Mouse (Mus musculus) brain, adult 2 months (tissue): ENCODE measurements around the gene Mrpl36.

Experiments used
- DNase-seq: peaks from one replicate; pipeline ENCODE4 v3.0.0; 2011; ENCODE audit warnings: low read depth, low spot score

The Mrpl36 gene

GRCm38 (mm10) chr13:73327827-73328698 lies at the start of gene Mrpl36, which contains the start of gene Ndufs6:
Gene Mrpl36, plus strand, starts transcription at chr13:73328513.
Gene Ndufs6, minus strand, starts transcription at chr13:73328542.
- peak; percentile 97 for DNase-seq

DNA sequence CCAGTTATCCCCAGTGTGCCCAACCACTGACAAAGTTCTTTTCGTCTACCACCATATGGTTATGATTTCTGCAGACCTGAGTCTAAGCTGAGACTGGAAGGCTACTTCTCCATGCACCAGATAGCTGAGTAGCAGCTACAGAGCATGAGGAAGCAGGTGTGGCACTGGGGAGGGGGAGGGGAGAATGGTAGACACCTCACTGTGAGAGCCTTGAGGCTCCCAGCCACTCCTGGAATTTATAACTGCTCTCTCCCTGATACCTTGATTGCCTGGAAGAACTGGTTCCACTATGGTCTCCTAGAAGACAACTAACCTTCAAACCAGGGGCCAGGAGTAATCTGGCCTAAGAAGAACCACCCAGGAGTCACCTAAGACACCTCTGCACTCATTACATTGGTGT lies 49.1 kb upstream of the Mrpl36 start:
- no peak for DNase-seq

- DNase-seq, result no peak
Observed at GRCm38 (mm10) chr13:73282407-73282806, 45.9 kb upstream of the Mrpl36 start.

DNA sequence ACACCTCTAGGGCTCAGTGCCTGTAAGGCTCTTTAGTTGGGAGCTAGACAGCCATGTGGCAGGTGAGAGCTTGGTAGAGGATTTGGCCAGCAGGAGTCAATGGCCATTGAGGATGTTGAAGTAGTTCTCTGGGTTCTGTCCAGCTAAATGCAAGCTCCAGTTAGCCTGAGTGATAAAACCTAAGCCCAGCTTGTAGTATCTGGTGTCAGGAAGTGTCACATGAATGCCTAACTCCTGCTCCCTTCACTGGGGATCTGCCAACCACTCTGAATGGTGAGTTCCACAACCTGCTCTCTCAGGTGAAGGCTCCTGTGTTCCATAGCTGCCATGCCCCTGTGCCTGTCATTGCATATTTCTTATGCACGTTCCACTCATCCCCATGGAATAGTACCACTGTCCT lies 44.8 kb upstream of the Mrpl36 start:
- no peak for DNase-seq

DNA sequence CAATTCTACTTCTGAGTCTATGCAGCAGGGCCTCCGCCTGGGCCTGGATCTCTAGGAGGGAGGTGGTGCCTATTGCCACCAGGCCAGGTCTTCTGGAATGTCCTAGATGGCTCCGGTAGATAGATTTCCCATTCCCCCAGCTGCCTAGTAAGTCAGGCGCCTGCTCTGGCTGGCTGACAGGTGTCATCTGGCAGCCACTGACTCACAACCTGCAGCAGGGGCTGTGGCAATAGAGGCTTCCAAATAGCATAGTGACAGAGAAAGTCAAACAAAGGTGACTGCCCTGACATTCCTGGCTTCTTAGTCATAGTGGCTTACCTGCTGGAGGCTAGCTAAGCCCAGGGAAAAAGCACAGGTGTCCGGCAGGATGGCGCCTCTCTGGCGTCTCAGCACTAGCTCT lies 38.1 kb upstream of the Mrpl36 start:
- no peak for DNase-seq

DNA sequence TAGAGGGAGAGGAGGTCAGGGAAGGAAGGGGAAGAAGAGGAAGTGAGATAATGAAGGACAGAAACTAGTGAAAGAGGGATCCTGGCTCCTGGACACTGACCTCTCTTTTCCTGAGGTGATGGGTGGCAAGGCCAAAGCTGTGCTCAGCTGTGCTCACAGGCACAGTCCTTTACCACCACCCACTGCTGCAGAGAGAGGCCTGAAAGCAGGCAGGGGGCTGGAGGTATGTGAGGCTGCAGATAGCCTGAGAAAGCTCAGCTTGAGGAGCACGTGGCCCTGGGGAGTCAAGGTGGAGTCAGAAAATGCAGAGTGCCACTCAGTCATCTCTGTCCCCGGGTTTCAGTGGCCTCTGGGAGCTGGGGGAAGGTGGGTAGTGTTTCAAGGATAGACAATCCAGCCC lies 37.2 kb upstream of the Mrpl36 start:
- no peak for DNase-seq

GRCm38 (mm10) chr13:73298717-73299116 lies 29.6 kb upstream of the Mrpl36 start:
- DNase-seq, result no peak

- no peak for DNase-seq
Observed at GRCm38 (mm10) chr13:73299322-73299721, 29.0 kb upstream of the Mrpl36 start.

DNA sequence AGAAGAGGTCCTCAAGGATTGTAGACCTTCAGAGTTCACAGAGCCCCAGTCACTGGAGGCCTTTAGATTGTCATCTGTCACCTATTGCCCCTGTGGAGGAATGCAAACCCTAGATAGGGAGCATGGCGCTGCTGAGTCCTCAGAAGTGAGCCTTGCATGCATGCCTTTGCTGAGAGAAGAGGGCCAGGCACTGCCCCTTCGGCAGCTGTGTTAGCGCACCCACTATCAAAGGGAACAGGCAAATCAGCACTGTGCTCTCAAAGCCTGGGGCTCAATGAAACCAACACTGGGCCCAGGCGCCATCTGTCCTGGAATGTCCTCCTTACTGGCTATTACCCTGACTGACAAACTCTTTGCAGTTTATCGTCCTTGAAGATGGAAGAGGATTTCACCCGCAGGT lies 23.6 kb upstream of the Mrpl36 start:
- DNase-seq, result no peak

- DNase-seq, result no peak
Observed at GRCm38 (mm10) chr13:73305398-73306084, 22.8 kb upstream of the Mrpl36 start.

DNA sequence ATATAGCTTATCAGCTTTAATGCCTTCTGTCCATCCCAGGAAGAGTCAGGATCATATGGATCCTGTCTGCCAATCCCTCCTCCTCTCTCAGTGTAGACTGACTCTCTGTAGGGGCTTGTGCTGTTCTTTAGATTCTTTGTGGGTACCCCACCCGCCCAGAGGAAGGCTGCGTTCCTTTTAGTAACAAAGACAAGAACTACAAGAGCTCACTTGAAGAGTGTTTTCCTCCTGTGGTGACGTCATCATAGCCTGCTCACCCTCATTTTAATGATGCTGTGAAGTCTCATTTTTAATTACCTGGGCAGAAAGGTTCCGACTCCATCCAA lies 22.3 kb upstream of the Mrpl36 start:
- no peak for DNase-seq

GRCm38 (mm10) chr13:73306430-73306829 lies 21.9 kb upstream of the Mrpl36 start:
- DNase-seq, result no peak

- DNase-seq, result peak; percentile 28
Observed at GRCm38 (mm10) chr13:73310183-73310929, 18.0 kb upstream of the Mrpl36 start.

GRCm38 (mm10) chr13:73320048-73320447 lies 8.3 kb upstream of the Mrpl36 start:
- no peak for DNase-seq

DNA sequence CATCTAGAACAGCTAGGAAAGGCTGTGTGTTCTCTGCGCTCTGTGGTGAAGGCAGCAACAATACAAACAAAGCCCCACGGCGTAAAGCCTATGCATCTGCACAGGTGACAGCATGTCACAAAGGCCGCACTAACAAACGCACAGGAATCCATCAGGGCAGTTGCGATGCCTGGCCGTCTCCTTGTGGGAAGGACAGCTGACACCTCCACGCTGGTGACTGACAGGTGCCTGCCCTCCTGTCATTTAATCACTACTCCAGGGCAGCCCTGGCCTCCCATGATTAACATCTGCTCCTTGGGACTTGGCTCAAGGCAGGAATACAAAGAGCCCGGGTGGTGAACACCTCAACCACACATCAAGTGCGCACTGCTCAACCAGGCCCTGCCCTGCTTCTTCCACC lies 5.7 kb upstream of the Mrpl36 start:
- no peak for DNase-seq

DNA sequence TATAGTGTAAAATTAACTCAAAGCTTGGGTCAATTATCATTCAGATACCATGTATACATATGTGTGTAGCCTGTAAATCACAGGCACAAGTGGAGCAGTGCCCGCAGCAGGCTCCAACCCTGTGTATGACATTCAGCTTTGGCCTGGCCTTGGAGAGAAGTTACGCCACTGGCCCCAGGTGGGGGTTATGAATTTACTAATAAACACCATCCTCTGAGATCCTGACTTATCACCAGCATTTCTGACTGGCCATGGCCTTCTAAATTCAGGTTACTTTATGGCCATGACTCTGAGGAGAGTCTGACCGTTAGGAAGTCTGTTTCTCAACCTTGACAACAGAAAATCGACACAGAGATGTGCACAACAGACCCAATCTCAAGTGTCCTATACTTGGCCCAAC lies 4.9 kb upstream of the Mrpl36 start:
- no peak for DNase-seq

DNA sequence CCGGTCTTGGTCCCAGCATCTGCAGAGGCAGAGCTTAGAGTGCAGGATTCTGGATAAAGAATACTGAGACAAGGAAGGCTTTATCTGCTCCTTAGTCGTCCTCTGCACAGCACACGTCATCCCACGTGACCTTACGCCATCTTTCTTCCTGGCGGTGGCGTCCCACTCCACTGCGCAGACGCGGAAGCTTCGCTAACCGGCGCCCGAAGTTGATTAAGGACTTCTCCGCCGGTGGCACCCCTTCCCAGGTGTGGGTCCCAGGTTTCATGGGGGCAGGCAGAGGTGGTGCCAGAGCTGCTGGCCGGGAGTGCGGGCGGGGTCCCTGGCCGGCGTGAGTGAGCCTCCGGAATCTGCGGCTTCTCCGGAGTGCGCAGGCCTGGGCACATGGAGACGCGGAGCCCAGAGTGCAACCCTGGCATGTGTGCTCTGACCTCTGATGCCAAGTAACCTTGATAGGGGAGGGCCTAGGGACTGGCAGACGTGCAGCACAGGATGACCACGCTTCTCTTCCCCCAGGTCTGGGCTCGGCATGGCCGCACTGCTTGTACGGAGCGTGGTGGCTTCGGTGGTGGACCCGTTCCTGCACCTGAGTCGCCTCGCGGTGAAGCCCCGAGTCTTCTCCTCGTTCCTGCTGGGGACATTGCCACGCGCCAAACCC lies 2.7 kb downstream of the Mrpl36 start:
- peak; percentile 97 for DNase-seq

DNA sequence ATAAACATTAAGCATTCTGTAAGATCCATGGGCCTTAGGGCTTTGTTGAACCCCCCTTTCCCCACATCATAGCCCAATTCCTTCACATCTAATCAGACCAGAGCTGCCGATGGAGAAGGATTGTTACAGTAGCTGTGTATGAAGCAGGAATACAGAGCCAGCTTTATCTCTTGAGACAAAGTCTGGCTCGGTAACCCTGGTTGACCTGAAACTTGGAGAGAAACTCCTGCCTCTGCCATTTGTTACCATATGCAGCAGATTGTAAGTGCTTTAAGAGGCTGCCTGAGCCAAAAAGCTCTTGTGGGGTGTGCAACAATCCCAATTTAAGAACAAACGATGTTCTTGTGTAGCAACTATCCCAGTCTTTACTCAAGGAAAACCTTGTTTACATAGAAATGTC lies 3.4 kb downstream of the Mrpl36 start:
- DNase-seq, result peak; percentile 24

GRCm38 (mm10) chr13:73336753-73337152 lies 8.4 kb downstream of the Mrpl36 start:
- no peak for DNase-seq

- no peak for DNase-seq
Observed at GRCm38 (mm10) chr13:73345102-73345890, 17.0 kb downstream of the Mrpl36 start.

- no peak for DNase-seq
Observed at GRCm38 (mm10) chr13:73346131-73346530, 17.8 kb downstream of the Mrpl36 start.
